Mouse (Mus musculus) gastrocnemius, postnatal 10 days (tissue): Measurements from ENCODE around the gene Tas2r108. TPM values are rescaled to one million over a fixed set of nuclear protein-coding genes. Genes with fewer than 3 reads are reported as not detected.

Experiments
- DNase-seq: peaks from one replicate; pipeline ENCODE4 v3.0.0; 2021; ENCODE audit warnings: mixed read lengths
- long read RNA-seq, 2 experiments: library from polyadenylated mRNA; stranded (forward); transcript quantifications; one replicate each; pipeline ENCODE4 v2.0.0; 2021
- total RNA-seq, 2 experiments: library from RNA; stranded (reverse); gene quantifications; 2 replicates each; pipeline ENCODE4 v1.2.3; 2021

The Tas2r108 gene
- total RNA-seq = not detected
- long read RNA-seq, experiment 1 = 0 reads
- long read RNA-seq, experiment 2 = 0 reads

- no peak for DNase-seq
Measured at GRCm38 (mm10) chr6:40493229-40493628, at the start of gene Tas2r108. Gene Tas2r108, plus strand, starts transcription at chr6:40493529.

GRCm38 (mm10) chr6:40448626-40449025 lies 44.7 kb upstream of the Tas2r108 start:
- no peak for DNase-seq

- DNase-seq = no peak
Measured at GRCm38 (mm10) chr6:40454436-40455041, 38.8 kb upstream of the Tas2r108 start.

GRCm38 (mm10) chr6:40465710-40466109 lies 27.6 kb upstream of the Tas2r108 start:
- DNase-seq = no peak

GRCm38 (mm10) chr6:40470916-40471719 lies 22.2 kb upstream of the Tas2r108 start, which contains the start of gene Ssbp1:
Gene Ssbp1, plus strand, starts transcription at chr6:40471352.
- DNase-seq = peak; percentile 89

GRCm38 (mm10) chr6:40471720-40472010 lies 21.7 kb upstream of the Tas2r108 start:
- DNase-seq = no peak

GRCm38 (mm10) chr6:40476132-40476531 lies 17.2 kb upstream of the Tas2r108 start:
- no peak for DNase-seq

GRCm38 (mm10) chr6:40479705-40480104 lies 13.6 kb upstream of the Tas2r108 start:
- DNase-seq = no peak

GRCm38 (mm10) chr6:40482318-40482717 lies 11.0 kb upstream of the Tas2r108 start:
- no peak for DNase-seq

- no peak for DNase-seq
Measured at GRCm38 (mm10) chr6:40490933-40491332, 2.4 kb upstream of the Tas2r108 start, which contains the start of gene Tas2r137. Gene Tas2r137, plus strand, starts transcription at chr6:40491233.

GRCm38 (mm10) chr6:40519408-40519807 lies 26.1 kb downstream of the Tas2r108 start, which contains the start of gene Prss37:
Gene Prss37, minus strand, starts transcription at chr6:40519508.
- no peak for DNase-seq

Other genes with a start within 250 kb of the Tas2r108 start
- gene Agk, start 168.4 kb upstream of the Tas2r108 start, total RNA-seq = 10 to 100 TPM; 12.2 to 13.9 TPM
- 1 to 10 TPM; 3.7 to 3.8 TPM for gene E330009J07Rik, start 57.4 kb upstream of the Tas2r108 start, total RNA-seq
- gene Wee2, start 54.4 kb upstream of the Tas2r108 start, total RNA-seq = not detected
- 10 to 100 TPM; 32.4 to 33.7 TPM for gene Ssbp1, start 22.2 kb upstream of the Tas2r108 start, total RNA-seq
- gene Tas2r137, start 2.3 kb upstream of the Tas2r108 start, total RNA-seq = not detected
- gene Prss37, start 26.0 kb downstream of the Tas2r108 start, total RNA-seq = not detected
- gene Olfr461, start 61.5 kb downstream of the Tas2r108 start, total RNA-seq = not detected
- gene Olfr460, start 76.0 kb downstream of the Tas2r108 start, total RNA-seq = not detected
- under 1 TPM; 0.56 to 0.78 TPM for gene Clec5a, start 92.3 kb downstream of the Tas2r108 start, total RNA-seq
- not detected for gene Tas2r138, start 119.8 kb downstream of the Tas2r108 start, total RNA-seq
- under 1 TPM; 0.70 to 0.81 TPM for gene Mgam, start 135.3 kb downstream of the Tas2r108 start, total RNA-seq